Mouse (Mus musculus): ENCODE data around the gene Sptan1.
"Not testable (repeated sequence)": the region's sequence is repeated elsewhere in the genome, so short reads cannot be mapped to it uniquely, and the experiment has no call there.

Sptan1 gene

DNA sequence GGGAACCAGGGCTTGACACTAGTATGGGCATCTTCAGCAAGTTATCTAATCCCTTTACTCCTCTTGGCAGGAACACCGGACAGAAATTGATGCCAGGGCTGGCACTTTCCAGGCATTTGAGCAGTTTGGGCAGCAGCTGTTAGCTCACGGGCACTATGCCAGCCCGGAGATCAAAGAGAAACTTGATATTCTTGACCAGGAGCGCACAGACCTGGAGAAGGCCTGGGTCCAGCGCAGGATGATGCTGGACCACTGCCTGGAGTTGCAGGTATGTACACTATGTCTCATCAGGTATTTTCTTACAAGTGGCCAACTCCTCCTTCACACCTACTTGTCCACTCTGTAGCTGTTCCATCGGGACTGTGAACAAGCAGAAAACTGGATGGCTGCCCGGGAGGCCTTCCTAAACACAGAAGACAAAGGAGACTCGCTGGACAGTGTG is 45.5 kb downstream of the Sptan1 start:
- DNase-seq = peak; percentile 51

GRCm38 (mm10) chr2:30014326-30014966 is 49.1 kb downstream of the Sptan1 start:
- no peak for DNase-seq

DNA sequence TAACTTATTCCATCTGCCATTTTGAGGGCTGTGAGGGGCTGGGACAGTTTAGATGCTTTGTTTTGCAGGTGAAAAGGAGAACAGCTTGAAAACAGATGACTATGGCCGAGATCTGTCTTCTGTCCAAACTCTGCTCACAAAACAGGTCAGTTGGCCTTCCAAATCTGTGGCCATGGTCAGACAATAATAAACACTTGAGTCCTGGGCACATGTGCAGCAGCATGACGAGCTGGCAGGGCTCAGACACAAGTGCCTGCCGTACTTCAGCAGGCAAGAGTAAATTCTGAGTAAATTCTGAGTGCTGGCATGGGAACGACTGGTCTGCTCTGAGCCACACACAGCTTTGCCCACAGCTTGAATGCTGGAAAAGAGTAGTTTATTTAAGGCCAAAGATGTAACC is 60.1 kb downstream of the Sptan1 start:
- DNase-seq = no peak

DNA sequence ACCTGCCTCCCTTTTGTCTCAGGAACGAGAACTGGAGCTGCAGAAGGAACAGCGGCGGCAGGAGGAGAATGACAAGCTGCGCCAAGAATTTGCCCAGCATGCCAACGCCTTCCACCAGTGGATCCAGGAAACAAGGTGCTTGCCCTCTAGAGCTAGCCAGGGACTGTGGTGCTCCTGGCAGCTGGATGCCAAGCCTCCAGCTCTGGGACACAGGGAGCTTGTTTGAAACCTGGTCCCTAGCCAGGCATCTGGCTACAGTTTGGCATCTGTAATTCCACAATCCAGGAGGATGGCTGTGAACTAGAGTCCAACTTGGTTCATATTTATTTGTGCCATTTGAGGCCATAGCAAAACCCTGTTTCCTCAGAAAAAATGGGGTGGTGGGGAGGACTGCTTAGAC is 61.6 kb downstream of the Sptan1 start:
- no peak for DNase-seq

DNA sequence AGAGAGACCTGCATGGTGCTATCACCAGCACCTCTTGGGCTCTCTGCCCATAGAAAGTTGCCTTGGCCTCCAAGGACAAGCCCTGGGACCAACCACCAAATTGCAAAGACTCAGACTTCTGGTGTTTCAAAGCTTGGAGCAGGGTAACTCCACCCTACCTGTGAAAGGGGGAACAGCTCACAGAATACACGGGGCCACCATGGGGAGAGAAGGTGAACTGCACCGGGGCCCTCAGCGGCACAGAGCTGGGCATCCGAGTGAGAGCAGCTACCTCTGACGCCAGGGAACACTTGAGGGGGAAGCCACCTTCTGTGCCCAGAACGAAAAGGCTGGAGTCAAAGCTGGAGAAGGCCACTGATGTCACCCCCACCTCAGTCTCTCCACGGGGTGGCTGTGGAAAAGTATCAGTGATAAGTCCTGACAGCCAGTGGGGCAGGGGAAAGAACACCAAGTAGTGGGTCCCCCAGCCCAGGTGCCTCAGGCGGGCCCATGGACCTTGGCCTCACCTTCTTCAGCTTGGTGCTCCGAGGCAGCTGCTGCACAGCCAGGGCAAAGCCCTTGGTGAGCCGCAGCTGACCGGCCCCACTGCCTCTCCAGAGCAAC is 67.0 kb downstream of the Sptan1 start:
- DNase-seq = no peak

- DNase-seq = no peak
Observed at GRCm38 (mm10) chr2:30032957-30033356, 67.6 kb downstream of the Sptan1 start.

DNA sequence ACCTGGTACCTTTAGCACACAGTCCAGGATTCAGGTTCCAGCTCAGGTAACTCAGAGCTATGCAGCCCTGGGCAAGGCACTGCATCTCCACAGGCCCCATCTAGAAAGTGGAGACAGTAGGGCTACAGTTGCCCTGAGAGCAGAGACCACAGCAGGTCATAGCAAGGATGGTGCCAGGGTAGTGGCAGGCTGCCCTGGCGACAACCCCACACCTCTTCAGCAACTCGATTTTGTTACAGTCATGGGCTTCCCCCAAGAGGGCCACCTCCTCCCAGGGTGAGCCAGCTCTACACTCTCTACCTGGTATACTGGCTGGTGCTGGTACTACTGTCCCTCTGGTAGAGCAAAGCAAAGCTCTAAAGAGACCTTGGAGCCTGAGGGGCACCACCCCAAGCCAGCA is 72.4 kb downstream of the Sptan1 start:
- DNase-seq = no peak

DNA sequence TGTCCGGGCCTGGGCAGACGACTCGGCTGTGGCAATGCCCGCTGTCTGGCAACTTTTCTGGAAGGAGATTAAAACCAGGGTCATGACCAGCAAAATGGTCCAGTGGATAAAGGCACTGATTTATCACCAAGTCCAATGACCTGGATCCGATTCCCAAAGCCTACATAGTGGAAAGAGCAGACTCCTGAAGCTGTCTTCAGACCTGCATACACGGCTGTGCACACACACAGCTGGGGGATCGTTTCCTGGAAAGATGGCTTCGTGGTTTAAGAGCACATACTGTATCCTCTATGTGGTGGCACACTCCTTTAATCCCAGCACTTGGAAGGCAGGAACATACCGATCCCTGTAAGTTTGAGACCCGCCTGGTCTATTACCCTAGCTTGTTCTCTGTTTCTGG is 73.0 kb downstream of the Sptan1 start:
- no peak for DNase-seq

DNA sequence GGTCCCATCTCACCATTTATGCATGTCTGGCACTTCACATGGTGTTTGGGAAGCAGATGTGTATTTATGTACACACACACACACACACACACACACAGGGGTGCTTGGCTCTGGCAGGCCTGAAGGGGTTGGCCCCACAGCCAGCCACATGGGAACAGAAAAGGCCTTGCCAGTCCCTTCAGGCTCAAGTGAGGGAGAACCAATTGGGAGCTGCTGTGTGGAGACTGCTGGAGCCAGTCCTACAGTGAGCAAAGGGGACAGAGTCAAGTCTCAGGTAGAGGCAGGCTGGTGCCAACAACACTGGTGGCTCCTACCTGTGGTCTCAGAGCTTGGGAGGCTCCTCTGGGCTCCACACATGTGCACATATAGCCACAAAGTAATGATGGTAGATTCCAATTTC is 74.3 kb downstream of the Sptan1 start:
- no peak for DNase-seq

GRCm38 (mm10) chr2:30042445-30042844 is 77.1 kb downstream of the Sptan1 start:
- peak; percentile 88 for DNase-seq

DNA sequence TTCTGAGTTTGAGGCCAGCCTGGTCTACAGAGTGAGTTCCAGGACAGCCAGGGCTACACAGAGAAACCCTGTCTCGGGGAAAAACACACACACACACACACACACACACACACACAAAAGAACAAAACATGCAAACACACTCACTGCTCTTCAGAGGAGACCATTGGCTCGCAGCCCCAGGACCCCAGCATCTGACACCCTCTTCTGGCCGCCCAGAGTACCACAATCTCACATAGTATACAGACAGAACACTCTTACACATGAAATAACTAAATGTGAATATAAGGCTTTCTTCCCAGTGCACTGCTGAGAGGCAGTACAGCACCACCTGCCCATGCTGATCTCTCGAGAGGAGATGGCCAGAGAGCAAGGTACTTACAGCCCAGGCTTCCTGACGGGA is 79.2 kb downstream of the Sptan1 start:
- no peak for DNase-seq

DNA sequence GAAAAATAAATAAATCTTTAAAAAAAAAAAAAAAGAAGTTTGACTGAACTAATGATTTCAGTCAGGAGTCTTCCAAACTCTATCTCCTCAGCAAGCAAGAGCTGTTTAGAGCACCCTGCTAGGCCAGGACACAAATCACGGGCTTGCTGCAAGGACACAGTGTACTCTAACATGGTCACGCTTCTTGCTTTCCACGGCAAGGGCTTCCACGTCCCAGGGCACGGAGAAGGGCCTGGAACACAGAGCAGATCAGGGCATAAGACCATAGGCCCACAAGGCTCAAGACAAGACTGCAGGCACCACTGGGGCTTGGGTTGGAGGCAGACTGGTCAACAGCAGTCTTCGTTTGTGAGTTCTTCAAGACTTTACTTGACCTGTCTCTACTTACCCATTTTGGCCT is 81.8 kb downstream of the Sptan1 start:
- no peak for DNase-seq

DNA sequence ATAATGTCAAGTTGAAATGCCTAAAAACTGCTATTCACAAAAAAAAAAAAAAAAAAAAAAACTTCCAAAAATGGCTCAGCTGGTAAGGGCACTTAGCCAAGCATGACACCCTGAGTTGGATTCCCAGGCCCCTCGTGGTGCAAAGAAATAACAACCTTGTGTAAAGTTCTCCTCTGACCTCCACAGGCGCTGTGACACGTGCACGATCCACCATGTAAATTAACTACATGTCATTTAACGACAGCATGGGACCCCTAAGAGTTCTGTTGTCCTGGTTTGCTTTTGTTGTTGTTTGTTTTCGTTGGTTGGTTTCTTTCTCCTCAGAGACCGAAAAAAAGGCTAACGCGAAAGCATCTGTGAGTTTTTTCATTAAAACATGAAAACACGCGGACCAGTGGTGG is 82.7 kb downstream of the Sptan1 start:
- DNase-seq = no peak

GRCm38 (mm10) chr2:30048699-30049388 is 83.5 kb downstream of the Sptan1 start, which contains the start of gene Wdr34:
TSS of gene Wdr34 (minus strand) at chr2:30048881.
- DNase-seq = peak; percentile 98

DNA sequence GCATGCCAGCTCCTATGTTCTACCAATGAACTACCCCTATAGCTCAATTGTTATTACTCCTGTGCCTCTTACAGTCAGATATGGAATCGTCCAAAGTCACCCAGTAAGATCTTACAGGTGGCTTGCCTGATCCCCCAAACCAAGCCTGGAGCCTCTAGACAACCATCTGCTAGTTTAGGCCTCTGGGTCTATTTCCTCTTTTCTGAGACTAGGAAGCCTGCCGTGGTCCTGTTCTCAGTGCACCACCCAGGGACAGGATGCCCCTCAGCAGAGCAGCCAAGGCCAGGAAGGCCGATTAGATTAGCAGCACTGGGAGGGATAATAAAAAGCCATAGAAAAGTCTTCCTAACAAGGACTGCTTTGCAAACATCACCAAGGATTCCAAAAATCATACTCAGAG is 84.5 kb downstream of the Sptan1 start:
- DNase-seq = no peak

DNA sequence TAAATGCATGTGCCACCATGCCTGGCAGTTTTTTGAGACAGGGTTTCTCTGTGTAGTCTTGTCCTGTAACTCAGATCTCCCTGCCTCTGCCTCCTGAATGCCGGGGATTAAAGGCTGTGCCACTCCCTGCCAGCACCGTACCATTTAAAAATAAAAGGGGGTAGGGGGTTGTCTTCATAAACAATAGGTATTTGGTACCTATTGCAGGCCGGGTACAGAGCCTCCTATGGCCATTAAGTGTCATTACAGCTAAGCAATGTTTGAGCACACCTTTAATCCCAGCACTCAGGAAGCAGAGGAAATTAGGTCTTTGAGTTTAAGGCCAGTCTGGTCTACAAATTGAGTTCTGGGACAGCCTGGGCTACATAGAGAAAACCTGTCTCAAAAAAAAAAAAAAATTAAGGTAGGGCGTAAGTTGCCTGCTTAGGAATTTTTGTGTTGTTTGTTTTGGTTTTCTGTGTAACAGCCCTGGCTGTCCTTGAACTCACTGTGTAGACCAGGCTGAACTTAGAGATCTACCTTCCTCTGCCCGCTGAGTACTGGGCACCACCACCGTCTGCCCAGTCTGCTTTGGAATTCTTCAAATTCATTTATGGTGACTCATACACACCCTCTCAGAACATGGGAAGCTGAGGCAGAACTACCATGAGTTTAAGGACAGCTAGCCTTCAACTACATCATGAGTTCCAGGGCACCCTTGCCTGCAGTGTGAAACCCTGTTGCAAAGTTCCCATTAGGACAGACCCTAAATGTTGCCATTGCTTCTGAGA is 86.8 kb downstream of the Sptan1 start:
- no peak for DNase-seq

- not testable (repeated sequence) for DNase-seq
Observed at GRCm38 (mm10) chr2:30055310-30055709, 90.0 kb downstream of the Sptan1 start.

DNA sequence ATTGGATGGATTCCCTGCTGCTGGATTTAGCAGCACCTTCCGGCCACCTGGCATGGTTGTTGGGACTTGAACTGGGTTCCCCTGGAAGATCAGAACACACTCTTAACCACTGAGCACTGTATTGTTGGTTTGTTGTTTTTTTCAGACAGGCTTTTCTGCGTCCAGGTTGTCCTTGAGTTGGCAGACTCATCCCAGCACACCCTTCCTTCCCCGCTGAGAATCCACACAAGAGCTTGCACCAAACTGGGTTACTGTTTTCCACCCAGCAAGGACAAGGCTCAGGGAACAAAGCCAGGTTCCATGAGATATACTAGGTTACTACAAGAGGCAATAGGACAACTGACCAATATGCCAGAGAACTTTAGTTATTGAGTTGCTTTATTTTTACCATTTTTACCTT is 91.4 kb downstream of the Sptan1 start:
- no peak for DNase-seq

GRCm38 (mm10) chr2:30057223-30057904 is 92.0 kb downstream of the Sptan1 start, which contains the start of gene Set:
TSS of gene Set (plus strand) at chr2:30057378.
- DNase-seq = no peak

DNA sequence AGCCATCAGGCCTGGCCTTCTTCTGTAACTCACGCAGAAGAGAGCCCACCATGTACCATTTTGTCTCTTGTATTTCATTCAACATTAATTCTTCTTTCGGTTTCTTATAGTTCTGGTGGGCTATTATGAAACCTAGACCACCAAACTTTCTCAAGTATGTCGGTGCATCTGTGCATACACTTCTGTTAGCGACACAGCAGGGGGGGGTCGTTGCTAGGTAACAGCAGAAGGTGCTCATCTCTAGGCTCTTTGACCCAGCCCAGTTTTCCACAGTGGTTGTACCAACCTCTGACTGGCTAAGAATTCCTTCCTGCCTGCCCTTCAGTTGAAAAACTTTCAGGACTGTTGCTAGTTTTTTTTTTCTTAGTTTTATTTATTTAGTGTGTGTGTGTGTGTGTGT is 93.1 kb downstream of the Sptan1 start:
- DNase-seq = no peak

- peak; percentile 32 for DNase-seq
Observed at GRCm38 (mm10) chr2:30061215-30062166, 96.1 kb downstream of the Sptan1 start.
